Mouse (Mus musculus): ENCODE measurements around the gene Ptdss2. TPM values are rescaled to one million over a fixed set of nuclear protein-coding genes. Genes with fewer than 3 reads are reported as not detected.
A peak's percentile ranks its signal among the peaks of the same experiment; 100 is the strongest.

Ptdss2 gene
- polyA plus RNA-seq, 1 experiment from 2014 or later = 70.6 TPM

- Histone ChIP-seq H3K27me3 (no peaks in the 10 kb centered on the region), H3K4me3 (peak overlapping the region; percentile 63), H3K4me1 (peaks cover 5% of the 10 kb centered on the region), H3K9ac (peak overlapping the region; percentile 62), H3K4me2 (peak overlapping the region; percentile 81), H3K9me3 (no peaks in the 10 kb centered on the region), H3K27ac (peak overlapping the region; percentile 85), H3K36me3 (no peaks in the 10 kb centered on the region)
- WGBS = under 1% methylated on average over 15 of the region's 15 CpGs
- ATAC-seq (ENCODE audit: borderline replicate concordance, extremely low read depth, low FRiP score, low TSS enrichment) = no peak
Observed at GRCm38 (mm10) chr7:141123517-141123856, 1.3 kb downstream of the Ptdss2 start.

GRCm38 (mm10) chr7:141131024-141131820 is 9.0 kb downstream of the Ptdss2 start:
- WGBS = under 1% methylated on average over 59 of the region's 59 CpGs
- Histone ChIP-seq H3K9me3 (no peaks in the 10 kb centered on the region), H3K4me1 (peaks cover 16% of the 10 kb centered on the region), H3K27ac (no peak overlapping the region), H3K4me2 (peak overlapping the region; percentile 74), H3K27me3 (no peaks in the 10 kb centered on the region), H3K9ac (peak overlapping the region; percentile 83), H3K4me3 (peak overlapping the region; percentile 67), H3K36me3 (peaks cover 12% of the 10 kb centered on the region; the same call in 1 of the 2 replicates)
- ATAC-seq (ENCODE audit: borderline replicate concordance, extremely low read depth, low FRiP score, low TSS enrichment) = peak; percentile 98

GRCm38 (mm10) chr7:141131904-141132755 is 9.9 kb downstream of the Ptdss2 start:
- peaks cover 16% of the 10 kb centered on the region for H3K4me1 ChIP-seq

GRCm38 (mm10) chr7:141141326-141141725 is 19.1 kb downstream of the Ptdss2 start:
- Histone ChIP-seq H3K4me2 (no peak overlapping the region), H3K36me3 (peaks cover 30% of the 10 kb centered on the region), H3K9me3 (no peaks in the 10 kb centered on the region), H3K27ac (no peak overlapping the region), H3K9ac (no peak overlapping the region), H3K4me3 (no peak overlapping the region), H3K27me3 (no peaks in the 10 kb centered on the region), H3K4me1 (no peaks in the 10 kb centered on the region)
- no peak for ATAC-seq (ENCODE audit: borderline replicate concordance, extremely low read depth, low FRiP score, low TSS enrichment)
- WGBS = 80% methylated on average over 4 of the region's 4 CpGs

More at GRCm38 (mm10) chr7:141131904-141132755, 9.9 kb downstream of the Ptdss2 start:
- Histone ChIP-seq H3K4me2 (peak overlapping the region; percentile 74), H3K27me3 (no peaks in the 10 kb centered on the region), H3K9ac (peak overlapping the region; percentile 83), H3K27ac (no peak overlapping the region), H3K4me3 (peak overlapping the region; percentile 67), H3K36me3 (peaks cover 21% of the 10 kb centered on the region), H3K9me3 (no peaks in the 10 kb centered on the region)
- ATAC-seq (ENCODE audit: borderline replicate concordance, extremely low read depth, low FRiP score, low TSS enrichment) = no peak
- WGBS = 49% methylated on average over 12 of the region's 12 CpGs

- Histone ChIP-seq H3K4me3 (no peak overlapping the region), H3K36me3 (peaks cover 24% of the 10 kb centered on the region), H3K9ac (no peak overlapping the region), H3K4me1 (no peaks in the 10 kb centered on the region), H3K4me2 (no peak overlapping the region), H3K27ac (no peak overlapping the region), H3K27me3 (no peaks in the 10 kb centered on the region), H3K9me3 (no peaks in the 10 kb centered on the region)
- WGBS = 48% methylated on average over 5 of the region's 5 CpGs
- no peak for ATAC-seq (ENCODE audit: borderline replicate concordance, extremely low read depth, low FRiP score, low TSS enrichment)
Observed at GRCm38 (mm10) chr7:141143112-141143511, 20.9 kb downstream of the Ptdss2 start.

- H3K27ac ChIP-seq = no peak overlapping the region
- H3K9ac ChIP-seq = no peak overlapping the region
- H3K4me1 ChIP-seq = no peaks in the 10 kb centered on the region
- no peaks in the 10 kb centered on the region for H3K9me3 ChIP-seq
- peaks cover 17% of the 10 kb centered on the region for H3K36me3 ChIP-seq
- H3K27me3 ChIP-seq = no peaks in the 10 kb centered on the region
- no peak overlapping the region for H3K4me3 ChIP-seq
- H3K4me2 ChIP-seq = no peak overlapping the region
- no peak for ATAC-seq (ENCODE audit: borderline replicate concordance, extremely low read depth, low FRiP score, low TSS enrichment)
- WGBS = 75% methylated on average over 2 of the region's 2 CpGs
Observed at GRCm38 (mm10) chr7:141143861-141144260, 21.7 kb downstream of the Ptdss2 start.

- peaks cover 17% of the 10 kb centered on the region for H3K36me3 ChIP-seq
- H3K4me3 ChIP-seq = no peak overlapping the region
- no peak overlapping the region for H3K9ac ChIP-seq
- ATAC-seq (ENCODE audit: borderline replicate concordance, extremely low read depth, low FRiP score, low TSS enrichment) = no peak
- no peaks in the 10 kb centered on the region for H3K4me1 ChIP-seq
- no peak overlapping the region for H3K4me2 ChIP-seq
- no peaks in the 10 kb centered on the region for H3K27me3 ChIP-seq
- no peak overlapping the region for H3K27ac ChIP-seq
- no peaks in the 10 kb centered on the region for H3K9me3 ChIP-seq
- WGBS = 83% methylated on average over 3 of the region's 3 CpGs
Observed at GRCm38 (mm10) chr7:141144650-141145049, 22.5 kb downstream of the Ptdss2 start.

GRCm38 (mm10) chr7:141145403-141145802 is 23.2 kb downstream of the Ptdss2 start:
- ATAC-seq (ENCODE audit: borderline replicate concordance, extremely low read depth, low FRiP score, low TSS enrichment) = no peak
- H3K27ac ChIP-seq = no peak overlapping the region
- H3K4me3 ChIP-seq = no peak overlapping the region
- no peaks in the 10 kb centered on the region for H3K4me1 ChIP-seq
- H3K9ac ChIP-seq = no peak overlapping the region
- H3K27me3 ChIP-seq = no peaks in the 10 kb centered on the region
- no peak overlapping the region for H3K4me2 ChIP-seq
- WGBS = 55% methylated on average over 1 of the region's 1 CpGs
- H3K9me3 ChIP-seq = no peaks in the 10 kb centered on the region
- peaks cover 17% of the 10 kb centered on the region for H3K36me3 ChIP-seq

GRCm38 (mm10) chr7:141146043-141146595 is 23.9 kb downstream of the Ptdss2 start:
- Histone ChIP-seq H3K9ac (no peak overlapping the region), H3K9me3 (no peaks in the 10 kb centered on the region), H3K27me3 (no peaks in the 10 kb centered on the region), H3K27ac (no peak overlapping the region), H3K36me3 (peaks cover 19% of the 10 kb centered on the region), H3K4me3 (no peak overlapping the region), H3K4me2 (no peak overlapping the region), H3K4me1 (no peaks in the 10 kb centered on the region)
- 94% methylated on average over 12 of the region's 12 CpGs for WGBS
- no peak for ATAC-seq (ENCODE audit: borderline replicate concordance, extremely low read depth, low FRiP score, low TSS enrichment)

GRCm38 (mm10) chr7:141147044-141147443 is 24.9 kb downstream of the Ptdss2 start:
- no peak for ATAC-seq (ENCODE audit: borderline replicate concordance, extremely low read depth, low FRiP score, low TSS enrichment)
- Histone ChIP-seq H3K4me3 (no peak overlapping the region), H3K9me3 (no peaks in the 10 kb centered on the region), H3K9ac (no peak overlapping the region), H3K27me3 (no peaks in the 10 kb centered on the region), H3K27ac (no peak overlapping the region), H3K4me1 (no peaks in the 10 kb centered on the region), H3K36me3 (peaks cover 19% of the 10 kb centered on the region), H3K4me2 (no peak overlapping the region)
- WGBS = 75% methylated on average over 6 of the region's 6 CpGs

- no peaks in the 10 kb centered on the region for H3K4me1 ChIP-seq
- 59% methylated on average over 4 of the region's 4 CpGs for WGBS
Observed at GRCm38 (mm10) chr7:141148639-141149038, 26.5 kb downstream of the Ptdss2 start.

GRCm38 (mm10) chr7:141155362-141155761 is 33.2 kb downstream of the Ptdss2 start:
- Histone ChIP-seq H3K27me3 (no peaks in the 10 kb centered on the region), H3K4me2 (no peak overlapping the region), H3K9ac (no peak overlapping the region), H3K4me1 (no peaks in the 10 kb centered on the region), H3K36me3 (peaks cover 47% of the 10 kb centered on the region), H3K4me3 (no peak overlapping the region), H3K9me3 (no peaks in the 10 kb centered on the region), H3K27ac (no peak overlapping the region)
- WGBS = 69% methylated on average over 9 of the region's 9 CpGs
- no peak for ATAC-seq (ENCODE audit: borderline replicate concordance, extremely low read depth, low FRiP score, low TSS enrichment)

More at GRCm38 (mm10) chr7:141148639-141149038, 26.5 kb downstream of the Ptdss2 start:
- Histone ChIP-seq H3K4me2 (no peak overlapping the region), H3K9me3 (no peaks in the 10 kb centered on the region), H3K36me3 (peaks cover 25% of the 10 kb centered on the region), H3K27me3 (no peaks in the 10 kb centered on the region), H3K4me3 (no peak overlapping the region), H3K27ac (no peak overlapping the region), H3K9ac (no peak overlapping the region)
- no peak for ATAC-seq (ENCODE audit: borderline replicate concordance, extremely low read depth, low FRiP score, low TSS enrichment)
